Mouse (Mus musculus) hindbrain, embryonic 15.5 days (tissue): ENCODE measurements around the gene Usp40. TPM values are rescaled to one million over a fixed set of nuclear protein-coding genes. Genes with fewer than 3 reads are reported as not detected.

Experiments used
- ATAC-seq: fragments of 200-750 bp; cut with Nextera tagmentation; 2 replicates; pipeline ENCODE4 v1.8.0; 2017; ENCODE audit warnings: low read depth, moderate number of reproducible peaks, moderate TSS enrichment; ENCODE audit not compliant: low FRiP score
- H3K27ac ChIP-seq: fragments of 300-500 bp; sonication (generic); replicated peaks from 2 replicates; pipeline ENCODE4 v1.5.1; 2015; ENCODE audit warnings: mild to moderate bottlenecking, inconsistent platforms
- H3K27me3 ChIP-seq: fragments of 300-500 bp; sonication (generic); 2 replicates; pipeline ENCODE4 v1.6.1; 2015; ENCODE audit warnings: control low read depth, inconsistent platforms
- H3K36me3 ChIP-seq: fragments of 300-500 bp; sonication (generic); 2 replicates; pipeline ENCODE4 v1.6.1; 2015; ENCODE audit warnings: control low read depth, inconsistent platforms
- H3K4me1 ChIP-seq: fragments of 300-500 bp; sonication (generic); replicated peaks from 2 replicates; pipeline ENCODE4 v1.6.1; 2015; ENCODE audit warnings: control low read depth, inconsistent platforms
- H3K4me2 ChIP-seq: fragments of 300-500 bp; sonication (generic); 2 replicates; pipeline ENCODE4 v1.6.1; 2015; ENCODE audit warnings: moderate library complexity, mild to moderate bottlenecking, inconsistent platforms
- H3K4me3 ChIP-seq: fragments of 300-500 bp; sonication (generic); 2 replicates; pipeline ENCODE4 v1.5.1; 2015; ENCODE audit warnings: mild to moderate bottlenecking, inconsistent platforms
- H3K9ac ChIP-seq: fragments of 300-500 bp; sonication (generic); 2 replicates; pipeline ENCODE4 v1.6.1; 2015; ENCODE audit warnings: inconsistent platforms
- H3K9me3 ChIP-seq: fragments of 300-500 bp; sonication (generic); 2 replicates; pipeline ENCODE4 v1.6.1; 2016; ENCODE audit warnings: control low read depth, inconsistent platforms
- WGBS: fragments of 180-500 bp; shearing (Covaris S2); methylation state at CpG from one replicate; pipeline ENCODE4 v1.1.7; 2015; 5-methylcytosine and 5-hydroxymethylcytosine counted together
- polyA plus RNA-seq: library from polyadenylated mRNA; unstranded; fragments of >200 nt; fragmentation: Nextera tagmentation; extraction: Ambion mirVana; gene quantifications from 2 replicates; pipeline ENCODE4 v1.2.1, GENCODE M21; 2015

The Usp40 gene
- polyA plus RNA-seq, 1 experiment from 2014 or later, result 21.9 TPM

- no peaks in the 10 kb centered on the region for H3K4me1 ChIP-seq
- H3K36me3 ChIP-seq, result peaks cover 84% of the 10 kb centered on the region
- no peak overlapping the region for H3K4me3 ChIP-seq
- no peak for ATAC-seq
- H3K27ac ChIP-seq, result no peak overlapping the region
- 92% methylated on average over 1 of the region's 1 CpGs for WGBS
- H3K9me3 ChIP-seq, result no peaks in the 10 kb centered on the region
- H3K9ac ChIP-seq, result no peak overlapping the region
- no peak overlapping the region for H3K4me2 ChIP-seq
- no peaks in the 10 kb centered on the region for H3K27me3 ChIP-seq
These were observed 66.6 kb downstream of the Usp40 start for GRCm38 (mm10) chr1:87941765-87942164.

DNA sequence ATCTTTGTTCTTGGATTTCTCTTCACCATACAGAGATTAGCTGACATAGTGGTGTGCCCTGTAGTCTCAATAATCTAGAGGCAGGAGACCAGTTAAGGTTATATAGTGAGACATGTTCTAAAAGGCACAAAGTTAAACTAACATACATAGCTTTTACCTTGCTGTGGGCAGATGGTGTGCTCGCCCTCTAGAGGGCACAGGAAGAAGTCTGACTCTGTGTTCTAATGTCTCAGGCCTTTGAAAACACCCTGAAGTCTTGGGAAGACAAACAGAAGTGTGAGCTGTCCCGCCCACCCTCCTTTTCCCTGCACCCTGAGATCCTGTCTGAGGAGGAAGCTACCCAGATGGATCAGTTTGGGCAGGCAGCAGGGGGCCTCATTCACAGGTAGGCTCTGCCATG, 71.8 kb downstream of the Usp40 start:
- no peaks in the 10 kb centered on the region for H3K4me1 ChIP-seq
- H3K36me3 ChIP-seq, result peaks cover 52% of the 10 kb centered on the region
- no peaks in the 10 kb centered on the region for H3K27me3 ChIP-seq
- 57% methylated on average over 2 of the region's 2 CpGs for WGBS
- no peak for ATAC-seq
- H3K27ac ChIP-seq, result no peak overlapping the region
- no peaks in the 10 kb centered on the region for H3K9me3 ChIP-seq
- H3K4me2 ChIP-seq, result no peak overlapping the region
- H3K9ac ChIP-seq, result no peak overlapping the region
- H3K4me3 ChIP-seq, result no peak overlapping the region

DNA sequence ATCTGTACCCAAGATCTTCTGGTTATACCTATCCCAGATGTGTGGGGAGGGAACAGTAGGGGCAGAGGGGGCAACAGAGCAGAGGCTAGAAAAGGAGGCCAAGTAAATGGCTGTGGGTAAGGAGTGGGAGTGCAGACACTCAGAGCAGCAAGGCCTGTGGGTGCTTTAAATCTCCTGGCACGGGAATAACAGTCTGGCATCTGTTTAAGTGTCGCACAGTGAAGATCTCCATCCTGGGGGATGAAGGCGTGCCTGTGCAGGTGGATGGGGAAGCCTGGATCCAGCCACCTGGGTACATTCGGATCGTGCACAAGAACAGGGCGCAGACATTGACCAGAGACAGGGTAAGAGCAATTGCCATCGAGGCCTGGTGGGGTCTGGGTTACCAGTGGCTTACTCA, 72.3 kb downstream of the Usp40 start:
- Histone ChIP-seq H3K27ac (no peak overlapping the region), H3K36me3 (peaks cover 56% of the 10 kb centered on the region), H3K9ac (no peak overlapping the region), H3K4me3 (no peak overlapping the region), H3K4me1 (no peaks in the 10 kb centered on the region), H3K9me3 (no peaks in the 10 kb centered on the region), H3K4me2 (no peak overlapping the region), H3K27me3 (no peaks in the 10 kb centered on the region)
- 95% methylated on average over 7 of the region's 7 CpGs for WGBS
- no peak for ATAC-seq

GRCm38 (mm10) chr1:87935546-87935945, 72.8 kb downstream of the Usp40 start:
- H3K9me3 ChIP-seq, result no peaks in the 10 kb centered on the region
- no peaks in the 10 kb centered on the region for H3K27me3 ChIP-seq
- peaks cover 51% of the 10 kb centered on the region for H3K36me3 ChIP-seq
- WGBS, result 92% methylated on average over 2 of the region's 2 CpGs
- no peak overlapping the region for H3K27ac ChIP-seq
- ATAC-seq, result no peak
- no peak overlapping the region for H3K4me2 ChIP-seq
- no peak overlapping the region for H3K4me3 ChIP-seq
- H3K9ac ChIP-seq, result no peak overlapping the region
- H3K4me1 ChIP-seq, result no peaks in the 10 kb centered on the region

DNA sequence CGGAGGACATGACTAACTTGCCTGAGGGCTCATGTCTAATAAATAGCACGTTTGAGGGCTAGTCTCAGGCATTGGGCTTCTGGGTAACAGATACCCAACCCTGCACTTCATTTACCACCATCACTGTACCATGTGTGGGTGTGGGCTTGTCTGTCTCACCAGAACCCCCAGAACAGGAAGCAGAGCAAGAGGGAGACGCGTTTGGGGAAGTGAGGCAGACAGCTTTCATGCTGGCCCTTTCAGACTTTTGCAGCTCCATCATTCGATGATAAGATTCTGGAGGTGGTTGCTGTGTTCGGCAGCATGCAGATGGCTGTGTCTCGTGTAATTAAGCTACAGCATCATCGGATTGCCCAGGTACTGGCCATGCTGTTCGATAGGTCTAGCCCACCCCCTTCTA, 73.3 kb downstream of the Usp40 start:
- Histone ChIP-seq H3K9me3 (no peaks in the 10 kb centered on the region), H3K4me2 (no peak overlapping the region), H3K4me1 (no peaks in the 10 kb centered on the region), H3K9ac (no peak overlapping the region), H3K36me3 (peaks cover 48% of the 10 kb centered on the region), H3K4me3 (no peak overlapping the region), H3K27me3 (no peaks in the 10 kb centered on the region), H3K27ac (no peak overlapping the region)
- WGBS, result 92% methylated on average over 9 of the region's 9 CpGs
- ATAC-seq, result no peak

DNA sequence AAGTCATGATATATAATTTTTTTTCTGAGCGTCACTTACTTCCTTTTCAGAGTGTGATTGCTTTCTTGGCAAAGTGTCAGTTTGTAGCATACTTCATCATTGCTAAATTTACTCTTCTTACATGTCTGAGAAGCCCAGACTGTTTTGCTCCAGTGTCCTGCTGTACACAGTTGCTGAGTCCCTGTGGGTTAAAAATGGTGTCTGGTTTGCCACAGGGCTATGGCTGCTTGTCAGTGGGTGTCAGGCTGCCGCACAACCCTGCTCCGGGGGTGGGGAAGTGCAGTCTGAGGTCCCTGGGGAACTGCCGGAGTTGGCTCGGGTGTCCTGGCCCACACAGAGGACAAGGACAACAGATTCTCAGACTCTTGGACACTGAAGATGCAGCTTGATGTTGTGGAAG, 75.3 kb downstream of the Usp40 start:
- Histone ChIP-seq H3K9ac (no peak overlapping the region), H3K4me3 (no peak overlapping the region), H3K4me2 (no peak overlapping the region), H3K36me3 (peaks cover 39% of the 10 kb centered on the region), H3K9me3 (no peaks in the 10 kb centered on the region), H3K4me1 (no peaks in the 10 kb centered on the region), H3K27me3 (no peaks in the 10 kb centered on the region), H3K27ac (no peak overlapping the region)
- ATAC-seq, result no peak
- 81% methylated on average over 5 of the region's 5 CpGs for WGBS

DNA sequence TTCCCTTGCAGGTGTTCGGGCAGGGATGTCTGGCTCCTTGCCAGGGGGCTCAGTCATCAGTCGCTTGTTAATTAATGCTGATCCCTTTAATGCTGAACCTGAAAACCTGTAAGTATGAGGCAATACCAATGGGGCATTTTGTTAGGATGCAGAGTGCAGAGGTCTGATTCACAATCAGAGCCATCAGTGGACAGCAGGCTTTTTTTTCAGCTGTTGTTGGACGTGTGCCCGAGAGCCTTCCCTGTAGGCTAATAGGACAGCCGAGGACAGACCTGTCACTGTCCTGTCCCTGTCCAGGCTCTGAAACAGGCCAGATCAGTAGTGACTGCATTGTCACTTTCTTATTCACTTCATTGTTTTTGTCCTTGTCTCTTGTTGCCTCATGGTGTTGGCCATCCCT, 78.6 kb downstream of the Usp40 start:
- no peak for ATAC-seq
- no peaks in the 10 kb centered on the region for H3K9me3 ChIP-seq
- H3K9ac ChIP-seq, result no peak overlapping the region
- H3K27ac ChIP-seq, result 0 out of 2 replicates have a peak overlapping the region, but pooled peaks have one; percentile 6
- H3K27me3 ChIP-seq, result no peaks in the 10 kb centered on the region
- H3K4me3 ChIP-seq, result no peak overlapping the region
- WGBS, result 58% methylated on average over 5 of the region's 5 CpGs
- H3K4me2 ChIP-seq, result no peak overlapping the region
- H3K36me3 ChIP-seq, result peaks cover 51% of the 10 kb centered on the region
- H3K4me1 ChIP-seq, result no peaks in the 10 kb centered on the region

DNA sequence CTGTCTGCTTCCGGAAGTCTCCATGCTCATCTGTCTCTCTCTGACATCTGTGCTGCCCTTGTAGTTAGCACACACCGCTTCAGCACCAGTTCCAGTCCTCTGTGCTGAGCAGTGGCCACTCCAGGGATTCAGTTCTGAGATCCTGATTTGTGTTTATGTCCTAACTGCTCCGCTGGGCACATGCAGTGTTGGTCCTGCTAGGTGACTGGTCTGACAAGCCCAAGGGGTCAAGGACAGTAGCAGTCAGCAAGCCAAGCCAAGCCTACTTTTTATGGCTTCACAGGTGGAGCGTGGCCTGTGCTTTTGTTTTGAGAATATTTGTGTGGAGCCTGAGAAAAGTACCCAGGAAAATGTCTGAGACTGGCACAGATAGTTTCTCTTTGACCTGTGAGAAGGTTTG, 83.5 kb downstream of the Usp40 start:
- H3K27me3 ChIP-seq, result no peaks in the 10 kb centered on the region
- ATAC-seq, result no peak
- H3K27ac ChIP-seq, result no peak overlapping the region
- 94% methylated on average over 4 of the region's 4 CpGs for WGBS
- H3K4me1 ChIP-seq, result no peaks in the 10 kb centered on the region
- H3K4me2 ChIP-seq, result no peak overlapping the region
- peaks cover 54% of the 10 kb centered on the region for H3K36me3 ChIP-seq
- no peak overlapping the region for H3K4me3 ChIP-seq
- no peak overlapping the region for H3K9ac ChIP-seq
- no peaks in the 10 kb centered on the region for H3K9me3 ChIP-seq

- Histone ChIP-seq H3K4me3 (no peak overlapping the region), H3K9ac (no peak overlapping the region), H3K36me3 (peaks cover 57% of the 10 kb centered on the region), H3K9me3 (no peaks in the 10 kb centered on the region), H3K27me3 (no peaks in the 10 kb centered on the region), H3K4me1 (no peaks in the 10 kb centered on the region), H3K4me2 (no peak overlapping the region), H3K27ac (no peak overlapping the region)
- 44% methylated on average over 1 of the region's 1 CpGs for WGBS
- no peak for ATAC-seq
These were observed 85.7 kb downstream of the Usp40 start for GRCm38 (mm10) chr1:87922666-87923065.

DNA sequence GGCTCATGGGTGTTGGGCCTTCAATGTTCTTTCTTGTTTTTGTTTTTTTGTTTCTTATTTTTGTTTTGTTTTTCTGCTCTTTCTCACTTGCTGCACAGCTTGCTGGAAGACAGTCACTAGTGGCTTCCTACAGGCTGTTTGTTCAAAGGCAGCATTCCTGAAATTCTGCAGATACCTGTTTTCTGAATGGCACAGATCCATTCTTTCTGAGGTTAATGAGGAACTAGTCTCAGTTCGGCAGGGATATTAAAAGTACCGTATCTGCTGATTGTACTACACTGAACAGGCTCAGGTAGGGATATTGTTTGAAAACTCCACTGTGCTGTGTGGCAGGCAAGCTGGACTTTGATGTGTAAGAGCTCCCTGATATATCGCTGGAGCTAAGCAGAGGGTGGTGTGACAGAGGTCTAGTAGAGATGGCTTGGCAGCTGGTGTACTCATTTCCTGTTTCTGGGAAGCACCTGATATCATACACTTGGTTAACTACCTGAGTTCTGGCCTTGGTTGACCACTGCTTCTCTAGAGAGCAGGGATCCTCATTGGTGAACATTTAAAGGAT, 88.2 kb downstream of the Usp40 start:
- Histone ChIP-seq H3K9ac (no peak overlapping the region), H3K36me3 (peaks cover 41% of the 10 kb centered on the region; the same call in 1 of the 2 replicates), H3K27me3 (no peaks in the 10 kb centered on the region), H3K9me3 (no peaks in the 10 kb centered on the region), H3K27ac (no peak overlapping the region), H3K4me2 (no peak overlapping the region), H3K4me1 (no peaks in the 10 kb centered on the region), H3K4me3 (no peak overlapping the region)
- 87% methylated on average over 3 of the region's 3 CpGs for WGBS
- ATAC-seq, result no peak

DNA sequence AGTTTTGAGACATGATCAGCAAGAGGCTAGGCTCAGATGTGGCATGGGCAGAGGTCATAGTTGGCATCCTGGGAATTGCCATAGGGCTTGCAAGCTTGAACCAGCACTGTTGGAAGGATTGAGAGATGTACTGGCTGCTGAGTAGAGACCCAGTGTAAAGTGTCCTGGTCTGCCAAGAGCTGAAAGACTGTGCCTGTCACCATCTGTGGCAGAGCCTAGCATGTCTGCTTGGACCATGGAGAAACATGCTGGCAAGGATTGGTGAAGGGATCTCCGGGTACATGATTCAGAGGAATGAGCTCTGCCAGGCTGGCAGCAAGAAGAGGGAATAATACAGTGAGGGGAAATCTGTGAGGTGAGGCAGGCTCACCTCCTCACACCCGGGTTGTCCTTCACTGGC, 90.3 kb downstream of the Usp40 start:
- H3K4me1 ChIP-seq, result no peaks in the 10 kb centered on the region
- H3K4me3 ChIP-seq, result no peak overlapping the region
- no peak overlapping the region for H3K27ac ChIP-seq
- WGBS, result 97% methylated on average over 2 of the region's 2 CpGs
- no peaks in the 10 kb centered on the region for H3K9me3 ChIP-seq
- no peak overlapping the region for H3K9ac ChIP-seq
- no peaks in the 10 kb centered on the region for H3K27me3 ChIP-seq
- peaks cover 27% of the 10 kb centered on the region; the same call in 1 of the 2 replicates for H3K36me3 ChIP-seq
- H3K4me2 ChIP-seq, result no peak overlapping the region
- no peak for ATAC-seq

DNA sequence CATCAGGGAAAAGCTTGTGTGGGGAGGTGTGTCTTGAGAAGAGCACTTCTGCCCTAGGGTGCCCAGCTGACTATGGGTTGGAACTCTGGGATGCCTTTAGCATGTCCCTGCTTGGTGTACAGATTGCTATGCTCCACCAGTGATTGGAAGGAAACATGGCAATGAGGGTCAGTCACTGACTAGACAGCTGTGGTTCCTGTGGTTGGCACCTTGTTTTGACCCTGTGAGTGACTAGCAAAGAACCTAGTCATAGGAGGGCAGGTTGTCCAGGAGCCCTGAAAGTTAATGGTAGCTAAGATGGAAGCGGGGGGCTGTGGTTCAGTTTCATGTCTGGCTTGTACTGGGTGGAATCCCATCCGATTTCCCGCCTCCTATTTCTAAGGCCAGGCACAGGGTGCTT, 91.0 kb downstream of the Usp40 start:
- H3K4me2 ChIP-seq, result no peak overlapping the region
- no peaks in the 10 kb centered on the region for H3K9me3 ChIP-seq
- peaks cover 27% of the 10 kb centered on the region; the same call in 1 of the 2 replicates for H3K36me3 ChIP-seq
- H3K4me1 ChIP-seq, result no peaks in the 10 kb centered on the region
- 98% methylated on average over 3 of the region's 3 CpGs for WGBS
- H3K27me3 ChIP-seq, result no peaks in the 10 kb centered on the region
- H3K4me3 ChIP-seq, result no peak overlapping the region
- no peak overlapping the region for H3K9ac ChIP-seq
- ATAC-seq, result no peak
- no peak overlapping the region for H3K27ac ChIP-seq

DNA sequence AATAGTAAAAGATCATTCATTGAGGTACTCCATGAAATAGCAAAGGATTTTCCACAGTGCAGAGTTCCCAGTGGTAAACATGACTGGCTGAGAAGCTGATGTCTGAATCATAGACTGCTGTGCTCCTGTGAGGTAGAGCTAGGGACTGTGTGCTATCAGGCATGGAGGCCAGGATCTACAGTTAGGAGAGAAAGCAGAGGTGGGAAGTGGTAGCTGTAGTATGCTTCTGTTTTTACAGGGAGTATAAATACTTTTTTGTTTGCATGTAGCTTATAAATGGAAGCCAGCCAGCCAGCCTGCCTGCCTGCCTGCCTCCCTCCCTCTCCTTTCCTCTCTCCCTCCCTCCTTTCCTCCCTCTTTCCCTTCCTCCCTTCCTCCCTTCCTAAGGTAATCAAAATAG, 95.0 kb downstream of the Usp40 start:
- H3K9ac ChIP-seq, result no peak overlapping the region
- ATAC-seq, result no peak
- no peak overlapping the region for H3K4me3 ChIP-seq
- H3K27me3 ChIP-seq, result no peaks in the 10 kb centered on the region
- H3K9me3 ChIP-seq, result no peaks in the 10 kb centered on the region
- no peak overlapping the region for H3K4me2 ChIP-seq
- H3K36me3 ChIP-seq, result peaks cover 8% of the 10 kb centered on the region; the same call in 1 of the 2 replicates
- 0 out of 2 replicates have a peak overlapping the region, but pooled peaks have one; percentile 10 for H3K27ac ChIP-seq
- H3K4me1 ChIP-seq, result no peaks in the 10 kb centered on the region
